Mouse (Mus musculus): ENCODE measurements at regions not wholly inside any gene's neighbourhood (a gene's known extent, or its start where the extent isn't known, plus 50 kb on each side); places are given as distances from the start of the nearest gene placed in this dataset.

DNA sequence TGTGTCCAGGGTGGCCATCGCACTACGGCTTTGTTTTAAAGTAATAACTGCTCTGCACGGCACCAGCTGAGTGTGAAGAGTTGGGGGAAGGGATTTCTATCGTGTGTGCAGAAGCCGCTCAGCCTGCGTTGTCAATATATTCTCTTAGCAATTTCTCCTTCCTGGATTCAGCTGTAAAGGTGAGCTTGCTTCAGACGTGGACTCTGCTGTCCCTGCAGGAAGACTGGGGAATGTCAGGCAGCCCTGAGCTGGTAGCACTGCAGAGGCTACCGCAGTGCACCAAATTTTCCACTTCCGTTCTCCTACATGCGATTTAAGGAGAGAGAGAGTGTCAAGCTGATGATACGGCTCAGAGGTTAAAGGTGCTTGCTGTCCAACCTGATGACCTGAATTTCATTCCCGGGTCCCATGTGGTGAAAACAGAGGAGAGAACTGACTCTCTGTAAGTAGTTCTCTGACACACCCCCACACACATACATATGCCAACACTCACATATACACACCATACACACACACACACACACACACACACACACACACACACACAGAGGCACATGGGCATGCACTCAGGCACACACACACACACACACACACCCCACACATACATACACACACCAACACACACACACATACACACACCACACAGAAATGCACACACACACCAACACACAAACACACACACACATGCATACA, 59.9 kb upstream of the Prelid3b start:
- Histone ChIP-seq H3K4me3 (no peak overlapping the region), H3K9me3 (no peaks in the 10 kb centered on the region), H3K27ac (0 out of 2 replicates have a peak overlapping the region, but pooled peaks have one; percentile 31), H3K9ac (no peak overlapping the region), H3K36me3 (no peaks in the 10 kb centered on the region), H3K4me1 (replicated peaks) (no peaks in the 10 kb centered on the region), H3K4me2 (no peak overlapping the region), H3K27me3 (no peaks in the 10 kb centered on the region)
- peak; percentile 82 for ATAC-seq (ENCODE audit: low FRiP score)
- WGBS = 58% methylated on average over 12 of the region's 12 CpGs

GRCm38 (mm10) chr2:174540717-174541116, 67.8 kb upstream of the Prelid3b start:
- 73% methylated on average over 5 of the region's 5 CpGs for WGBS
- Histone ChIP-seq H3K27ac (no peak overlapping the region), H3K4me1 (replicated peaks) (no peaks in the 10 kb centered on the region), H3K4me2 (no peak overlapping the region), H3K9me3 (peaks cover 4% of the 10 kb centered on the region; the same call in 1 of the 2 replicates), H3K9ac (no peak overlapping the region), H3K27me3 (no peaks in the 10 kb centered on the region), H3K36me3 (no peaks in the 10 kb centered on the region), H3K4me3 (no peak overlapping the region)
- no peak for ATAC-seq (ENCODE audit: low FRiP score)

- no peak for ATAC-seq (ENCODE audit: low FRiP score)
- no peaks in the 10 kb centered on the region for H3K36me3 ChIP-seq
- H3K27ac ChIP-seq = no peak overlapping the region
- no peak overlapping the region for H3K4me3 ChIP-seq
- no peaks in the 10 kb centered on the region for H3K27me3 ChIP-seq
- no peaks in the 10 kb centered on the region for H3K4me1 ChIP-seq (replicated peaks)
- H3K4me2 ChIP-seq = no peak overlapping the region
- H3K9me3 ChIP-seq = peaks cover 3% of the 10 kb centered on the region; the same call in 1 of the 2 replicates
- no peak overlapping the region for H3K9ac ChIP-seq
- WGBS = 83% methylated on average over 3 of the region's 3 CpGs
These were observed 74.3 kb upstream of the Prelid3b start for GRCm38 (mm10) chr2:174547207-174547606.

GRCm38 (mm10) chr2:174547701-174548100, 74.8 kb upstream of the Prelid3b start:
- H3K27ac ChIP-seq = no peak overlapping the region
- no peak overlapping the region for H3K9ac ChIP-seq
- H3K36me3 ChIP-seq = no peaks in the 10 kb centered on the region
- 90% methylated on average over 6 of the region's 6 CpGs for WGBS
- no peak overlapping the region for H3K4me3 ChIP-seq
- no peaks in the 10 kb centered on the region for H3K9me3 ChIP-seq
- H3K4me2 ChIP-seq = no peak overlapping the region
- H3K27me3 ChIP-seq = no peaks in the 10 kb centered on the region
- ATAC-seq (ENCODE audit: low FRiP score) = no peak
- H3K4me1 ChIP-seq (replicated peaks) = no peaks in the 10 kb centered on the region

GRCm38 (mm10) chr2:174548776-174549175, 75.9 kb upstream of the Prelid3b start:
- Histone ChIP-seq H3K27me3 (no peaks in the 10 kb centered on the region), H3K9me3 (no peaks in the 10 kb centered on the region)

DNA sequence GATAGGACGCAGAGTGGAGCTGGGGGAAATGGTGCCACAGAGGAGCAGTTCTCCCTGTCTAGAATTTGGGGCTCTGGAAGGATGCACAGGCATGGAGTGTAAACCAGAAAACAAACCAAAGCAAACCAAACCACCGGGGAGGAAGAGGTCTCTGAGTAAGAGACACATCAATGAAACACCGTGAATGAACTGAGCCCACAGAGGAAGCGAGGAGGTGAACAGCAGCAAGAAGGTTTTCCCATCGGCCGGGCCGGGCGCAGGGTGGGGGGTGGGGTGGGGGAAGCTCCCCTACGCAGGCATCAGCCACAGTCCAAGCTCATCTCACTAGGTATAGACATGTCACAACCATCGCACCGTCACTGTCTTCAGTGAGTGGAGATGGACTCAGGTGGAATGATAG, 82.9 kb upstream of the Prelid3b start:
- Histone ChIP-seq H3K27me3 (no peaks in the 10 kb centered on the region), H3K36me3 (no peaks in the 10 kb centered on the region), H3K9me3 (no peaks in the 10 kb centered on the region), H3K27ac (no peak overlapping the region), H3K4me3 (no peak overlapping the region), H3K4me2 (no peak overlapping the region), H3K9ac (no peak overlapping the region), H3K4me1 (replicated peaks) (no peaks in the 10 kb centered on the region)
- ATAC-seq (ENCODE audit: low FRiP score) = no peak
- 92% methylated on average over 11 of the region's 11 CpGs for WGBS

More at GRCm38 (mm10) chr2:174548776-174549175, 75.9 kb upstream of the Prelid3b start:
- H3K4me1 ChIP-seq (replicated peaks) = no peaks in the 10 kb centered on the region
- 76% methylated on average over 4 of the region's 4 CpGs for WGBS
- no peak overlapping the region for H3K27ac ChIP-seq
- H3K36me3 ChIP-seq = no peaks in the 10 kb centered on the region
- no peak overlapping the region for H3K9ac ChIP-seq
- H3K4me2 ChIP-seq = no peak overlapping the region
- no peak overlapping the region for H3K4me3 ChIP-seq
- no peak for ATAC-seq (ENCODE audit: low FRiP score)

DNA sequence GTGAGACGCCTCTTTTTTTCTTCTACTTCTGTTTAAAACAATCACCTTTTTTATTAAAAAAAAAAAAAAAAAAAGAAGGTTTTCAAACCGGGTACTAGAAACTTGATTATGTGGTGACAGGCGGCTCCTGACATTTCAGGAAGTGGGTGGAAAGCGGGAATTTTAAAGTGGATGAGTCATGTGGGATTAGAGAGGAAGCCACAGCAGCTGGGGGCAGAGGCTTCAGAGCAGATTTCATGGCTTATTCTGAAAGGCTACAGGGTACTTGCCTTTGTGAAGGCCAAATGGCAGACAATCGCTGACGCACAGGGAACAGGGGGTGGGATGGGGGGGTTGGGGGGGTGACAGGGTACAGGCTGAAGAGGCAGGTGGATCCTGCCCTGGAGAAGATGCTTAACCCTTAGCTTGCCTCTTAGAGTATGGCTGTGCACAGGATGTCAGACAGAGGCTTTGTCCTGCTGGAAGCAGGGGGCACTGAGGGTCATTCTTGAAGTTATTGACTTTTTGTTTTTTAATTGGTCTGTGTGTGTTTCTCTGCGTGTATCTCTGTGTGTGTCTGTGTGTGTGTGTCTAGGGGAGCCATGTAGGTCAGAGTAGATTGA, 81.4 kb upstream of the Zfp831 start:
- no peak overlapping the region for H3K4me3 ChIP-seq
- no peaks in the 10 kb centered on the region for H3K36me3 ChIP-seq
- H3K9me3 ChIP-seq = no peaks in the 10 kb centered on the region
- 29% methylated on average over 7 of the region's 7 CpGs for WGBS
- H3K4me1 ChIP-seq (replicated peaks) = peaks cover 19% of the 10 kb centered on the region; the same call in 1 of the 2 replicates
- no peak overlapping the region for H3K4me2 ChIP-seq
- no peak for ATAC-seq (ENCODE audit: low FRiP score)
- no peak overlapping the region for H3K27ac ChIP-seq
- H3K27me3 ChIP-seq = no peaks in the 10 kb centered on the region
- H3K9ac ChIP-seq = no peak overlapping the region

GRCm38 (mm10) chr2:174563917-174564316, 79.4 kb upstream of the Zfp831 start:
- H3K27me3 ChIP-seq = no peaks in the 10 kb centered on the region
- no peaks in the 10 kb centered on the region for H3K36me3 ChIP-seq
- ATAC-seq (ENCODE audit: low FRiP score) = no peak
- no peaks in the 10 kb centered on the region for H3K9me3 ChIP-seq
- no peak overlapping the region for H3K9ac ChIP-seq
- H3K4me1 ChIP-seq (replicated peaks) = peaks cover 19% of the 10 kb centered on the region; the same call in 1 of the 2 replicates
- 91% methylated on average over 3 of the region's 3 CpGs for WGBS
- H3K4me2 ChIP-seq = no peak overlapping the region
- no peak overlapping the region for H3K4me3 ChIP-seq
- no peak overlapping the region for H3K27ac ChIP-seq

- Histone ChIP-seq H3K9ac (no peak overlapping the region), H3K4me3 (no peak overlapping the region), H3K9me3 (no peaks in the 10 kb centered on the region), H3K36me3 (no peaks in the 10 kb centered on the region), H3K4me1 (replicated peaks) (peaks cover 19% of the 10 kb centered on the region; the same call in 1 of the 2 replicates), H3K27me3 (no peaks in the 10 kb centered on the region), H3K27ac (peak overlapping the region; percentile 44; the same call in 1 of the 2 replicates), H3K4me2 (no peak overlapping the region)
- WGBS = 22% methylated on average over 5 of the region's 5 CpGs
- peak; percentile 47; the same call in 1 of the 2 replicates for ATAC-seq (ENCODE audit: low FRiP score)
These were observed 78.5 kb upstream of the Zfp831 start for GRCm38 (mm10) chr2:174564817-174565216.

- Histone ChIP-seq H3K4me2 (no peak overlapping the region), H3K4me3 (no peak overlapping the region), H3K27ac (no peak overlapping the region), H3K9me3 (no peaks in the 10 kb centered on the region), H3K4me1 (replicated peaks) (peaks cover 19% of the 10 kb centered on the region; the same call in 1 of the 2 replicates), H3K36me3 (no peaks in the 10 kb centered on the region), H3K9ac (no peak overlapping the region), H3K27me3 (no peaks in the 10 kb centered on the region)
- 85% methylated on average over 7 of the region's 7 CpGs for WGBS
- ATAC-seq (ENCODE audit: low FRiP score) = no peak
These were observed 77.4 kb upstream of the Zfp831 start for GRCm38 (mm10) chr2:174565891-174566290.

GRCm38 (mm10) chr2:174566752-174567151, 76.6 kb upstream of the Zfp831 start:
- Histone ChIP-seq H3K9me3 (no peaks in the 10 kb centered on the region), H3K9ac (no peak overlapping the region), H3K27me3 (no peaks in the 10 kb centered on the region), H3K4me2 (no peak overlapping the region), H3K4me1 (replicated peaks) (peaks cover 19% of the 10 kb centered on the region; the same call in 1 of the 2 replicates), H3K36me3 (no peaks in the 10 kb centered on the region), H3K4me3 (no peak overlapping the region), H3K27ac (no peak overlapping the region)
- 55% methylated on average over 4 of the region's 4 CpGs for WGBS
- ATAC-seq (ENCODE audit: low FRiP score) = no peak

DNA sequence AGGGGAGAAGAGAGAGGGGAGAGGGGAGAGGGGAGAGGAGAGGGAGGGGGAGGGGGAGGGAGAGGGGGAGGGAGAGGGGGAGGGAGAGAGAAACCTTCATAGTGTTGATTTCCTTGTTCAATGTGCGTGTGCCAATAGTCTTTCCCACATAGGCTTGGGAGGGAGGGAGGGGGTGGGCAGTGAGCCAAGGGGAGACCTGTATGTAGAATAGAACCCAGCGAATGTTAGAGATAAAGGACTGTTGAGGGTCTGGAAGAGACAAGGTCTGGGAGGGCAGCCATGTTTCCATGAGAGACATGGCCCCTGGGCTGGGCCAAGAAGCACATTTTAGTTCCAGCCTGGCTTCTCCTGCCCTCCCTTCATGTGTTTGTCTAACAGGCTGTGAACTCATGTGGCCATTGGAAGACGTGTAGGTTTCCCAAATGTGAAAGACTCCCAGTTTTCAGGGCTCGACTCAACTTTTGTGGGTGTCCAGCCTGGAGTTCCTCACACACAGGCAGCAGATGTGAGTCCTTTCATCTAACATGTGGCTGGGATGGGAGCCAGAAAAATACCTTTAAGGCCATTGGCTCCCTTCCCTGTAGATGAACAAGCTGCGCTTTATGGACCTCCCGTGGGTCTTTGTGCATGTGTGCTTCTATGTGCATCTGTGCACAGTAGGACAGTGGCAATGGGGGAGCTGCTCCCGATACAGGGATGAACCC, 68.4 kb upstream of the Zfp831 start:
- no peak for ATAC-seq (ENCODE audit: low FRiP score)
- Histone ChIP-seq H3K9me3 (no peaks in the 10 kb centered on the region), H3K36me3 (no peaks in the 10 kb centered on the region), H3K4me2 (no peak overlapping the region), H3K4me3 (no peak overlapping the region), H3K27me3 (no peaks in the 10 kb centered on the region), H3K27ac (no peak overlapping the region), H3K4me1 (replicated peaks) (no peaks in the 10 kb centered on the region), H3K9ac (no peak overlapping the region)
- 80% methylated on average over 7 of the region's 7 CpGs for WGBS

Data from hindbrain, embryonic 13.5 days (tissue).